Mouse (Mus musculus) adrenal gland, postnatal 4 days (tissue): ENCODE measurements around the gene Tomm20. TPM values are rescaled to one million over a fixed set of nuclear protein-coding genes. Genes with fewer than 3 reads are reported as not detected.
"Not testable (repeated sequence)": the region's sequence is repeated elsewhere in the genome, so short reads cannot be mapped to it uniquely, and the experiment has no call there.

Experiments
- DNase-seq, 2 experiments: peaks; one replicate each; pipeline ENCODE4 v3.0.0; 2021 to 2022; ENCODE audit warnings: low spot score in 2 of 2, mixed read lengths in 2 of 2
- total RNA-seq, 2 experiments: library from RNA; stranded (reverse); gene quantifications; 2 replicates each; pipeline ENCODE4 v1.2.3; 2021

Gene Tomm20
- total RNA-seq, 2 experiments from 2014 or later: 199 to 214 TPM

DNA sequence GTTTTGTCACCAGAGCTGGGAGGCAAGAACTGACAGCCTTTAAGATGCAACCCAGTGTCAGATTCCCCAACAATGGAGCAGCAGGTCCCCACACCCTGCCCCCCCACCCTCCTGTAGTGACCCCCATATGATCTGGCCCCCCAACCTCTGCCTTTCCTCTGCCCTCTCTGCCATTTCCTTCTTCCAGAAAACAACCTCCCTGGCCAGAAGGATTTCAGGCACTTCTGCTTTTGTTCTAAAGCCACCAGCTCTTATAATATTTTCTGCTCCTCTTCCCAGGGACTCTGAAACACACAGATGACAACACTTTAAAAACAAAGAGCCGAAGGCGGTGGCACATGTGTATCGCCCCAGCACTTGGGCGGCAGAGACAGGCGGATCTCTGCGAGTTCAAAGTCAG, 25.3 kb downstream of the Tomm20 start:
- no peak for DNase-seq

DNA sequence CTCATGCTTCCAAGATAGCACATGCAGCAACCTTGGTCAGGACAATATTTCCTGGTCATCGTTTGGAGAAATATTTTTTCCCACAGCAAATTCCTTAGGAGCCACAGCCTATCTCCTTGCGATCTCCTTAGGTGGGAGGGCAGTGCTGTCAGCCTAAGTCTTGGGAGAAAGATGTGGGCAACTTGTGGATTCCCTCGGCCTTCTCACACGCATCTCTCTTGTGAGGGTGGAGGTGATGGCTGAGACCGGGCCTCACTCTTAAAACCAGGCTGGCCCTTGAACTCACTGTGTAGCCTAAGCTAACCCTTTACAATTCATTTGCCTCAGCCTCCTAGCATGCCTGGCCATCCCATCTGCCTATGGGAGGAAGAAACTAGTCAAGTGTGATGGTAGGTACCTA, 25.9 kb downstream of the Tomm20 start:
- no peak for DNase-seq

GRCm38 (mm10) chr8:126919255-126919654, 26.4 kb downstream of the Tomm20 start:
- DNase-seq: peak in 1 of 2 experiments; percentile 43

- DNase-seq: no peak
These were observed 27.3 kb downstream of the Tomm20 start for GRCm38 (mm10) chr8:126918356-126918755.

DNA sequence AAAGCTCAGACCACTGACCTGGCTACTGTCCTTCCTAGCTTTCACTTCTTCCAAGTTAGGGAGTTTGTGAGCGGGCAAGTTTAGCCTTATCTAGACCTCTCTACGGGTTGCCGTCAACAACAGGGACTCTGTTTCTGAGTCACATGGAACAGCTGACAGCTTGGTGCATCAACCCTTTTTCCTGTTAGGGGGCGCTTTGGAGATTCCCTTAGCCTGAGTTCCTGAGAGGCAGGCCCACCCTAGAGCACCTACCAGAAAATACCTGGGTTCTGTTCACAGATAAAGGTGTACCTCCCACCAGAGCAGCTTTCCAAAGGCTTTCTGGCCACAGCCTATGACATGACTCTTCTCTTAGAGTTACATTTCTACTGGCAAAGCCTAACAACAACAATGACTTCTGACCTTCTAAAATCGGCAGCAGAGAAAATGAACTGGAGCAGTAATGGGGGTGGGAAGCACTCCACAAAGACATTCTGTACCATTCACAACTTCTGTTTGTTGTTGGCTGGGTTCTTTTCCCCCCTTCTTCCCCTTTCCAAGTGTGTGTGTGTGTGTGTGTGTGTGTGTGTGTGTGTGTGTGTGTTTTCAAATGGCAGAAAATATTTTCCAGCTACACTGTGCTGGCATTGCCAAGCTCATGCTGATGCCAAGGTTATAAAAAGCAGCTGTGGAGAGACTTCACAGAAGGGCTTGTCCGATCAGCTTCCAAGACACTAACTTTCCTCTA, 28.3 kb downstream of the Tomm20 start:
- no peak for DNase-seq

DNA sequence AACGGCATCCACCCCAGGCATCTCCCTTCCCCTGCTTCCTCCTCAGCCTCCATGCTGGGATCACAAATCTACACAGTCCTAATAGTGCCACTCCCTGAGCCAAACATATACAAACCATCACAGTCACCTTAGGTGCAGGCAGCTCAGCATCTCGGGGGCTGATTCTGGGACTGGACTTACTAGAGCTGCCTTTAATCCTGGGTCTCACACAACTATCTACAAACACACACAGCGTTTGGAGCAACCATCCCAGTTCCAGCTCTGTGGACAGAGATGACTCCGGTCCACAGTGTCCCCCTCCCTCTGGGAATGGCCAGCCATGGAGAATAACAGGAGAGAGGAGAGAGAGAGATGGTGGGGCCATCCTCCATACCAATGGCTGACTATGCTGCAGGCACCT, 29.0 kb downstream of the Tomm20 start:
- DNase-seq: no peak

GRCm38 (mm10) chr8:126914609-126915375, 30.9 kb downstream of the Tomm20 start:
- no peak for DNase-seq

DNA sequence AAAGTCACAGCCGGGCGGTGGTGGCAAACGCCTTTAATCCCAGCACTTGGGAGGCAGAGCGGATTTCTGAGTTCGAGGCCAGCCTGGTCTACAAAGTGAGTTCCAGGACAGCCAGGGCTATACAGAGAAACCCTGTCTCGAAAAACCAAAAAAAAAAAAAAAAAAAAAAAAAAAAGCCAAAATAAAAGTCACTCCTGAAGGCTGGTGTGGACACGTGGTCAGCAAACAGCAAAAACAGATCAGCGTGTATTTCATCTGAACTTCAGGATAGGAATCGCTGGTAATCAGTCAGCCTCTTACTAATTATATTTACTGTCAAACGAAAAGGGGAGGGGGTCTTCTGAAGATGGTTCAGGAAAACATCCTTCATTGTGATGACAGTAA, 31.5 kb downstream of the Tomm20 start:
- not testable (repeated sequence) for DNase-seq

DNA sequence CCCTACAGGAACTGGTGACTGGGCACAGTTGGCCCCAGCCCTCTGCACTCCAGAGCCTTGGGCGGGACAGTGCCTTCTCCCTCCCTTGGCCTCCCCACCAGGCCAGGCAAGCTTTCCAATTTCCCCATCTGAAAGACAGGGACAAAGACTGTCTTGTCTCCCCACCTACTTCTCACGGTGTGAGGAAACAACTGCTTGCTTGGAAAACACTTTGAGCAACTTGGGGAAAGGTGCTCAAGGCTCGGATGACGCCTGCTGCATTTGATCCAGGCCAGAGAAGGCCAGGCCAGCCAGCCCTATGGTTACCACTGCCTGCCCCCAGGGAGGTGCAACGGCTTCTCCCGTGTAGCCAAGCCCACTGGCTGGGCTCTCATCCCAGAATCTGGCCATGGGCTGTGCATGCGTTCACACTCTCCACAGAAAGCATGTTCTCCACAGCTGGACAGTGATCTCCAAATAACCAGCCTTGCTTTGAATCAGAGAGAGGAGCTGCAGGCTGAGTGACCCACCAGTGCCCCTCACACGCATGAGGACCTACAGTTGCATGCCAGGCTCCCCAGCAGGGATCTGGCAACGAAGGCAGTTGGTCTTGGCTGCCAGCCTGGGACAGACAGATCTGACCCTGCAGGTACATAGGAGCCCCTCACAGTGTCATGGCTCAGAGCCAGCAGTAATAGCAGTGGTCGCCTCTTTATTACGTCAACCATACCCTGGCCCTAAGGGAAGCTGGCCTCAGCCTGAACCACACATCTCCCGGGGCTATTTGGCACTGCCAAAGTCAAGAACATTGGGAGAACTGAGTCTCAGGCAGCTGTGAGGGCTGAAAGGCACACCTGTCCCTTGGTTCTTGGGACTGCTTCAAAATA, 32.2 kb downstream of the Tomm20 start:
- DNase-seq: no peak

DNA sequence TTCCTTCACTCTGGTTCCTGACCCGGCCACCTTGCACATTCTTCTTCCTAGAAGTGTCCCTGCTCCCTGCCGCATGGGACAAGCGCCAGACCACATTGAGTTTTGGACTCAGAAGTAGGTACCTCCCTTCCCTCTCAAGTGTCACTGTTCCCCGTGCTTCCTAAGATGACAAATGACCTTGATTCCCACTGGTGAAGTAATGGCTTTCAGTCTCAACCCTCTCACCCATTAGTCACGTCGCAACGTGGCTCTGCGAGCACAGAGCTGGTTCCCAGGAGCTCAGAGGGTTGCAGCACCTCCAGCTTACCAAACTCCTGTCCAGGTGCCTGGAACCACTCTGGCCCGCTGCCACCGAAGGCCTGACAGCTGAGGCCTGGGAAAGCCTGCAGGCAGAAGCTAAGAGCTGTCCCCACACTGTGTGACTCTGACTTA, 36.3 kb downstream of the Tomm20 start:
- no peak for DNase-seq

DNA sequence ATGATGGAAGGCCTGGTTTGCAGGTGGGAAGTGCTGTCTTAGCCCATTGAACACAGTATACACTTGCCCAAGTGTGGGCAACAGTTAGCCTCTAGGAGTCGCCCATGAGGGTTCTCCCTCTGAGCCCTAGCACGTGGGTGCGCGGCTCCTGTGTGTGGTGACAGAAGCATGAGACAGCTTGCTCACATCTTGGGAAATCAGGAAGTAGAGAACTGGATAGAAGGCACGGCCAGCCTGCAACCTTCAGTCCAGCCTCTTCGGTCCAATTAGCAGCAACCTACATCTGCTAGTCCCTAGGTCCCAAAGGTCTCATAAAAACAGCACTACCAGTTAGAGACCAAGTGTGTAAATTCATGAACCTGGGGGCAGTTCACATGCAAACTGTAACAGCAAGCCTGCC, 36.8 kb downstream of the Tomm20 start:
- no peak for DNase-seq

DNA sequence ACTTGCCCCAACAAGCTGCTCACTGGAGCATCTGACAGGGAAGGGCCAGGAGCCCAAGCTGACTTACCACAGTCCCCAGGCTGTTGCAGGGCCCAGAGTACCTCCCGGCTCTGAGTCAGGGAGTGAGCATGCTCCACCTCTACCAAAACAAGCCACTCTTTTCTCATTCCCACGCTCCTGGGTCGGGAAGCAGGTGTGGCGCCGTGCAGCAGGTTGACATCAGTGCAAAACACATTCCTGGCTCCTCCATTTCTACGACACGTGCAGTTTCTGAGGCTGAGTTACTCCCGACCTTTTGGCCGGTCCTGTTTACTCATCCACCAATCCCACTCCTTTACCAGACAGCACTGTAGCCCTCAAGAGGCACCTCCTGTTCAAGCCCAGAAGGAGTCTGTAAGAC, 37.7 kb downstream of the Tomm20 start:
- DNase-seq: no peak

DNA sequence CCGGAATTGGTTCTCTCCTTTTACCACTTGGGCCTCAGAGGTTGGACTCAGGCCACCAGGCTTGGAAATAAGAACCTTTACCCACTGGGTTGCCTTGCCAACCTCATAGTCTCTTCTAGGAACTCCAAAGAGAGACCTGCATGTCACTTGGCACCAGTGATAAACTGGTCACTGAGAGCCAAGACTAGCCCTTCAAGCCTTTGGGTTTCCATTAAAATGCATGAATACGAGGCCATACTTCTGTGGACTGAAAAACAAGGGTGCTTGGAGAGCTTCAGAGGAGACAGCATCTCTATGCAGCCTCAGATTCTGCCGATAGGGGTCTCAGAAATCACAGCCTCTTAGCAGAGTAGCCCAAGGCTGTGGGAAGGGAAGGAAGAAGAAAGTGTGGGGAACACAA, 38.3 kb downstream of the Tomm20 start:
- DNase-seq: no peak

- no peak for DNase-seq
These were observed 40.3 kb downstream of the Tomm20 start for GRCm38 (mm10) chr8:126905387-126905786.

DNA sequence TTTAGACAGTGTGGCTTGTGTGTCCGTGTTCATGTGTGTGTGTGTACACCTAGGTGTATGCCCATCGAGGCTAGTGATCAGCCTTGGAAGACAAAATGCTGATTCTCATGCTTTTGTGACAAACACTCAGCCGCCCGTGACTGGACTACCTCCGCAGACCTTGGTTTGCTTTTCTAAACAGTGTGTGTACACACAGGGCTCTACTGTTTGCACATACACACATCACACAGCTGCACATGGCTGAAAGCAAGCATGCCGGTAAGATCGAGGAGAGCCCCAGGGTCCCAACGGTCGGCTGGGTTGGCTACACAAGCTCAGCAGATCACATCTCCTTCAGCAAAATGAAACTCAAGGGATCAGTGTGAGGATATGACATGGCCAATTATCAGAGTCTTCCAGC, 41.7 kb downstream of the Tomm20 start:
- no peak for DNase-seq

DNA sequence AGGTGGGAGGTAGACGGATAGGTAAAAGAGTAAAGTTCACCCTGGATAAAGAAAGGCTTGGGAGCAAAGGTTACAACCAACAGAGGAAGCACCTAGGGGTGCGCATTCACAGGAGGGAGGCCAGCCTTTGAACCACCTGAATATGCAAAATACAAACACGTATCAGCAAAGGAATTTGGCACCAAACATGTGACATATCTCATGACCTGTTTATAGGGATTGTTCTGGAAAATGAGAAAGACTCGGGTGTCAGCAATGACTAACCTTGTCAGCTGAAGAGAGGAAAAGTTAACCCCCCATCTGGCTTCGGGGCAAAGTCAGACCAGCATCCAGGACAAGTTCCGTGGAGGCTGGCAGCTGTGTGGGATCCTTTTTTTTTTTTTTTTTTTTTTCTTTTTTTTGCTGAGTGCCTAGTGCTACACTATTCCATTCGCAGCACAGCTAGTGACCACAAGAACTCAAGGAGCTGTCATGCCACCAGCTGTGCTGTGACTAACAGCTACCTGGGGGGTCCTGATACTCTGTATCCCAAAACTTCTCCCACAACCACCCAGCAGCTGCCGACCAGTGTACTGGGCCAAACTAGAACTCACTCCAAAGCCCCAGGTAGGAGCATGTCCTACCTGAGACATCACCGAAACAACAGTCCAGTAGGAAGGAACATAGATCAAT, 42.3 kb downstream of the Tomm20 start:
- no peak for DNase-seq

GRCm38 (mm10) chr8:126901612-126902011, 44.0 kb downstream of the Tomm20 start:
- DNase-seq: no peak

DNA sequence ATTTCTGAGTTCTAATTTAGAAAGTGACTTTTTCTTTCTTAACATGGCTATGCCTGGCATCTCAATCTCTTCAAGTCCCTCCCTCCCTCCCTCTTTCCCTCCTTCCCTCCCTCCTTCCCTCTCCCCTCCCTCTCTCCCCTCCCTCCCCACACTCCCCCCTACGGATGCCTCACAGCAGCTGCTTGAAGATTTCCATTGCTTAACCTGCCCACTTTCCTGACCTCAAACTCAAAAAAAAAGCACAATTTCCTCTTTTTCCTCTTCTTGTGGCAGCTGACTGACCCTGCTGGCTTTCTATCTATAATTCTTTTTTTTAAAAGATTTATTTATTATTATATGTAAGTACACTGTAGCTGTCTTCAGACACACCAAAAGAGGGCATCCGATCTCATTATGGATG, 44.6 kb downstream of the Tomm20 start:
- no peak for DNase-seq

DNA sequence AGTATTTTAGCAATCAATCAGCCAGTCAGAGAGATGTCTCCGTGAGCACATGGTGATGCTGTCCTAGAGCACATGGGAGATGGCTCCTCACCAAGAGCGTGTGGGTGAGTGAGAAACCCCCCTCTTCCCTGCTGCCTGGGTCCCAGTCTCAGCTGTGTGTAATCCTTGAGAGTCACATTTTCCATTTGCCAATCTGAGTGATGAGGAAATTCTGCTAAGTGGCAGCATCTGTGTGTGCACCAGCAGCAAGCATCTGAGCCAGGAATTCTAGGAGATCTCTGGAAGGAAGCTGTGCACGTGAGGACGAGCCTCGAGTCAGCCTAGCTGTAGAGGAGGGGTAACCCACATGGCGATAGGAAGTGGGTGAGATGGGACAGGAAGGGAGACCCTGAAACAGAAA, 50.5 kb downstream of the Tomm20 start:
- no peak for DNase-seq

- no peak for DNase-seq
These were observed 58.0 kb downstream of the Tomm20 start for GRCm38 (mm10) chr8:126887639-126888006.
